Mouse (Mus musculus) limb, embryonic 14.5 days (tissue): ENCODE results near the gene Sv2c. TPM values are rescaled to one million over a fixed set of nuclear protein-coding genes. Genes with fewer than 3 reads are reported as not detected.

Experiments
- ATAC-seq: fragments of 200-750 bp; cut with Nextera tagmentation; 2 replicates; pipeline ENCODE4 v1.8.0; 2017; ENCODE audit warnings: low read depth, moderate number of reproducible peaks, moderate TSS enrichment; ENCODE audit not compliant: low FRiP score
- DNase-seq: peaks from one replicate; pipeline ENCODE4 v3.0.0-alpha.2; 2015; ENCODE audit warnings: low spot score
- H3K27ac ChIP-seq: fragments of 300-500 bp; sonication (generic); replicated peaks from 2 replicates; pipeline ENCODE4 v1.5.1; 2014; ENCODE audit warnings: low read depth, mild to moderate bottlenecking, low read length, moderate library complexity, mixed read lengths
- H3K27me3 ChIP-seq: fragments of 300-500 bp; sonication (generic); 2 replicates; pipeline ENCODE4 v1.6.1; 2014; ENCODE audit warnings: low read length, mixed read lengths; ENCODE audit not compliant: control insufficient read depth, insufficient read depth
- H3K36me3 ChIP-seq: fragments of 300-500 bp; sonication (generic); 2 replicates; pipeline ENCODE4 v1.6.1; 2014; ENCODE audit warnings: mild to moderate bottlenecking, low read length, moderate library complexity, mixed read lengths; ENCODE audit not compliant: control insufficient read depth, insufficient read depth
- H3K4me1 ChIP-seq: fragments of 300-500 bp; sonication (generic); 2 replicates; pipeline ENCODE4 v1.6.1; 2014; ENCODE audit warnings: antibody characterized with exemption, low read length, mixed read lengths; ENCODE audit not compliant: control insufficient read depth, insufficient read depth
- H3K4me2 ChIP-seq: fragments of 300-500 bp; sonication (generic); replicated peaks from 2 replicates; pipeline ENCODE4 v1.6.1; 2014; ENCODE audit warnings: low read depth, mild to moderate bottlenecking, low read length, moderate library complexity; ENCODE audit not compliant: severe bottlenecking
- H3K4me3 ChIP-seq: fragments of 300-500 bp; sonication (generic); replicated peaks from 2 replicates; pipeline ENCODE4 v1.5.1; 2014; ENCODE audit warnings: low read length
- H3K9ac ChIP-seq: fragments of 300-500 bp; sonication (generic); 2 replicates; pipeline ENCODE4 v1.6.1; 2014; ENCODE audit warnings: mild to moderate bottlenecking, low read depth, low read length, moderate library complexity; ENCODE audit not compliant: severe bottlenecking
- H3K9me3 ChIP-seq: fragments of 300-500 bp; sonication (generic); 2 replicates; pipeline ENCODE4 v1.6.1; 2016; ENCODE audit warnings: low read length; ENCODE audit not compliant: control insufficient read depth
- POLR2A ChIP-seq: fragments of 200-500 bp; IDR thresholded peaks from 2 replicates; pipeline ENCODE4 v1.8.0; 2012; ENCODE audit warnings: inconsistent platforms, mild to moderate bottlenecking, moderate library complexity, borderline replicate concordance; ENCODE audit not compliant: insufficient read depth, insufficient read length; ENCODE audit errors: extremely low read depth
- WGBS: fragments of 180-500 bp; shearing (Covaris S2); extraction: QIAGEN DNeasy Blood & Tissue Kit; methylation state at CpG from one replicate; pipeline ENCODE4 v1.1.7; 2014; 5-methylcytosine and 5-hydroxymethylcytosine counted together
- polyA plus RNA-seq, 2 experiments: library from polyadenylated mRNA; depleted of rRNA in 1 of 2; stranded (reverse) in 1 of 2; unstranded in 1 of 2; fragments of >200 nt; fragmentation: Nextera tagmentation in 1 of 2; extraction: Ambion mirVana in 1 of 2; gene quantifications; 2 replicates each; pipeline versions ENCODE4 v1.2.1 to v1.2.3; 2012 to 2014

Gene Sv2c
- polyA plus RNA-seq, 2 experiments = 1.3 to 1.5 TPM

- ATAC-seq = no peak
- no peak overlapping the region for H3K27ac ChIP-seq
- no peak overlapping the region for H3K9ac ChIP-seq
- no peaks in the 10 kb centered on the region for H3K27me3 ChIP-seq
- no peaks in the 10 kb centered on the region for H3K36me3 ChIP-seq
- H3K4me3 ChIP-seq = no peak overlapping the region
- DNase-seq = no peak
- H3K4me1 ChIP-seq = peaks cover 2% of the 10 kb centered on the region; the same call in 1 of the 2 replicates
- no peaks in the 10 kb centered on the region for H3K9me3 ChIP-seq
- no peak for TF ChIP-seq POLR2A
- no peak overlapping the region for H3K4me2 ChIP-seq
- WGBS = 68% methylated on average over 8 of the region's 8 CpGs
Measured at GRCm38 (mm10) chr13:96073555-96073954, 58.8 kb downstream of the Sv2c start.

DNA sequence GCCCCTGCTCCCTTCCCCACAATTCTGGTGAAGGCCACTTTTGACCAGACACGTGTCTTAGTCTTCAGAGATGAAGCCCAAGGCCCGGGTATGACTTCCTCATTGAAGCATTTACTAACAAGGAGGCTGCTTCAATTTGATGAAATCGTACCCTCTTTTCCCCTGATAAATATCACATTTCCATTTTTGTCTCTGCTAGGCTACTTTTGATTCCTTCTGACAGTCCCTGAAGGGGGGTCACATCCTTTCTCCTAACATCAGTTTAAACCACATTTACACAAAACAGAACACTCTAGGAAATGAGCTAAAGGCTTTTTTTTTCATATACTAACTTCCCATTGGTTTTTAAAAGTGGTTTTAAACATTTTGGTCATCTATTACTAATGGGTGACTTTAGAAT lies 79.6 kb downstream of the Sv2c start:
- 86% methylated on average over 3 of the region's 3 CpGs for WGBS
- TF ChIP-seq POLR2A = no peak

GRCm38 (mm10) chr13:96045396-96045795 lies 87.0 kb downstream of the Sv2c start:
- Histone ChIP-seq H3K4me3 (no peak overlapping the region), H3K9me3 (no peaks in the 10 kb centered on the region), H3K27ac (no peak overlapping the region), H3K36me3 (no peaks in the 10 kb centered on the region), H3K9ac (no peak overlapping the region), H3K27me3 (no peaks in the 10 kb centered on the region), H3K4me1 (no peaks in the 10 kb centered on the region), H3K4me2 (no peak overlapping the region)
- TF ChIP-seq POLR2A = no peak
- 74% methylated on average over 5 of the region's 5 CpGs for WGBS
- DNase-seq (no peak), ATAC-seq (no peak)

More for the DNA sequence above, 79.6 kb downstream of the Sv2c start:
- no peak for DNase-seq
- no peak overlapping the region for H3K27ac ChIP-seq
- H3K4me2 ChIP-seq = no peak overlapping the region
- no peak overlapping the region for H3K4me3 ChIP-seq
- H3K27me3 ChIP-seq = no peaks in the 10 kb centered on the region
- no peak overlapping the region for H3K9ac ChIP-seq
- no peak for ATAC-seq
- no peaks in the 10 kb centered on the region for H3K4me1 ChIP-seq
- H3K9me3 ChIP-seq = no peaks in the 10 kb centered on the region
- H3K36me3 ChIP-seq = no peaks in the 10 kb centered on the region

DNA sequence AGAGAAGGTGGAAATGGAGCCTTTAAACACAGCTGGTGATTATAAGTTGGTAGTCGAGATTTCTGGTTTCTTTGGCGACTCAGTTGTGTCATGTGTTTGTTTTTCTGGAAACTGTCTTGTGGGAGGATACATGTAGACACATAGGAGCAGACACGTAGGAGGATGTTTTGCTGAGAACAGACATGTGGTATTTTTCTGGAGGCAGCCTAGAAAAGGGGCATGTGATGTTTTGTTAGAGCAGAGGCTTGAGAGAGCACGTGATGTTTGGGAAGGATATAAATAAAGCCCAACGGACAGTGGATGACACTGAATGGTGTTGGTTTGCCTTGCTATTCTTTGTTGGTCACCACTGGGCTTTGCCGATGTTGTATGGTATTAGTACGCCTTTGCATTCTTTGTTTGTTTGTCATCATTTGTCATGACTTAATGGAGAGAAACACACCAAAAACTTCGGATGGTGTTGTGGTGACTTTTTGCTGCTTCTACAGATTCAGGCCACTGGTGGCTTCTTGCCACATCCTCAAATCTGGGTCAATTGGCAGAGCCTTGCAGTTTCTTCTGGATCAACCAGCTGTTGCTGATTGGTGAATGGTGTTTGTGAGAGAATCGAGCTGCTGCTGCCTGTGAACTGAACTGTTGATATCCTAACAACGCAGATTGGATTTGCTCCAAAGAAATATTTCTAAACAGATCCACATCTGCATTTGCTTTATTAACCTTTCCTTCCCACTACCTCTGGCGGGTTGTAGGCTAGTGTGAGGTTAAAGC lies 91.9 kb downstream of the Sv2c start:
- H3K4me3 ChIP-seq = no peak overlapping the region
- no peaks in the 10 kb centered on the region for H3K4me1 ChIP-seq
- no peaks in the 10 kb centered on the region for H3K36me3 ChIP-seq
- TF ChIP-seq POLR2A = no peak
- no peak for ATAC-seq
- 75% methylated on average over 11 of the region's 11 CpGs for WGBS
- no peak overlapping the region for H3K27ac ChIP-seq
- DNase-seq = no peak
- no peaks in the 10 kb centered on the region for H3K27me3 ChIP-seq
- no peak overlapping the region for H3K9ac ChIP-seq
- H3K4me2 ChIP-seq = no peak overlapping the region
- no peaks in the 10 kb centered on the region for H3K9me3 ChIP-seq

DNA sequence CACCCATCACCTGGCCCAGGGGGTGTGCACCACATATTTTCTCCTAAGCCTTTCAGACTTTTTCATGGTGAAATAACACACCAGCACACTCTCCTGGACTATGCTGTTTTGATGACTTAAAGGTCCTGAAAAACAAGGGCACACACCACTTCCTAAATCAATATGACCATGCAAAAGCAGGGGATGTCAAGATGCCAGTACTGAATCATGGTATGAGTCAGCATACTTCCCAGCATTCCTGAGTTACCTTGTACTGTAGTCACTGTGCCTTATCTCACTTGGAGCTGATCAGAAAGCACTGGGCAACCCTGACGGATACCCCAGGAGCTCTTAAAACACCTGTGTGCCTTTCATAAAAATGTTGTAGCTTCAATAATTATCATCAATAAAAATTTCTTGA lies 92.8 kb downstream of the Sv2c start:
- Histone ChIP-seq H3K36me3 (no peaks in the 10 kb centered on the region), H3K9ac (no peak overlapping the region), H3K27ac (no peak overlapping the region), H3K4me1 (no peaks in the 10 kb centered on the region), H3K27me3 (no peaks in the 10 kb centered on the region), H3K9me3 (no peaks in the 10 kb centered on the region), H3K4me2 (no peak overlapping the region), H3K4me3 (no peak overlapping the region)
- no peak for TF ChIP-seq POLR2A
- 60% methylated on average over 1 of the region's 1 CpGs for WGBS
- no peak for DNase-seq
- no peak for ATAC-seq
